Mouse (Mus musculus): ENCODE data around the gene Map3k14.
"Not testable (repeated sequence)": the region's sequence is repeated elsewhere in the genome, so short reads cannot be mapped to it uniquely, and the experiment has no call there.

The Map3k14 gene

GRCm38 (mm10) chr11:103246081-103246730 lies 21.1 kb downstream of the Map3k14 start:
- DNase-seq (ENCODE audit: low spot score): no peak

- DNase-seq (ENCODE audit: low spot score): no peak
Measured at GRCm38 (mm10) chr11:103244856-103245255, 22.4 kb downstream of the Map3k14 start.

- DNase-seq (ENCODE audit: low spot score): no peak
Measured at GRCm38 (mm10) chr11:103240740-103241139, 26.5 kb downstream of the Map3k14 start.

- no peak for DNase-seq (ENCODE audit: low spot score)
Measured at GRCm38 (mm10) chr11:103237757-103238156, 29.5 kb downstream of the Map3k14 start.

GRCm38 (mm10) chr11:103236903-103237302 lies 30.4 kb downstream of the Map3k14 start:
- no peak for DNase-seq (ENCODE audit: low spot score)

GRCm38 (mm10) chr11:103236431-103236830 lies 30.8 kb downstream of the Map3k14 start:
- DNase-seq (ENCODE audit: low spot score): no peak

- no peak for DNase-seq (ENCODE audit: low spot score)
Measured at GRCm38 (mm10) chr11:103235702-103236101, 31.6 kb downstream of the Map3k14 start.

GRCm38 (mm10) chr11:103234447-103234846 lies 32.8 kb downstream of the Map3k14 start:
- no peak for DNase-seq (ENCODE audit: low spot score)

GRCm38 (mm10) chr11:103232966-103233365 lies 34.3 kb downstream of the Map3k14 start:
- peak; percentile 45 for DNase-seq (ENCODE audit: low spot score)

- no peak for DNase-seq (ENCODE audit: low spot score)
Measured at GRCm38 (mm10) chr11:103231367-103231766, 35.9 kb downstream of the Map3k14 start.

- DNase-seq (ENCODE audit: low spot score): no peak
Measured at GRCm38 (mm10) chr11:103230626-103231025, 36.6 kb downstream of the Map3k14 start.

- no peak for DNase-seq (ENCODE audit: low spot score)
Measured at GRCm38 (mm10) chr11:103229608-103230007, 37.7 kb downstream of the Map3k14 start.

GRCm38 (mm10) chr11:103223951-103224456 lies 43.3 kb downstream of the Map3k14 start:
- no peak for DNase-seq (ENCODE audit: low spot score)

- DNase-seq (ENCODE audit: low spot score): no peak
Measured at GRCm38 (mm10) chr11:103223444-103223843, 43.8 kb downstream of the Map3k14 start.

GRCm38 (mm10) chr11:103222718-103223117 lies 44.6 kb downstream of the Map3k14 start:
- not testable (repeated sequence) for DNase-seq (ENCODE audit: low spot score)

GRCm38 (mm10) chr11:103221437-103221836 lies 45.8 kb downstream of the Map3k14 start:
- peak; percentile 66 for DNase-seq (ENCODE audit: low spot score)

- DNase-seq (ENCODE audit: low spot score): no peak
Measured at GRCm38 (mm10) chr11:103219995-103220394, 47.3 kb downstream of the Map3k14 start.

- no peak for DNase-seq (ENCODE audit: low spot score)
Measured at GRCm38 (mm10) chr11:103219259-103219658, 48.0 kb downstream of the Map3k14 start.

GRCm38 (mm10) chr11:103218517-103218901 lies 48.8 kb downstream of the Map3k14 start:
- DNase-seq (ENCODE audit: low spot score): no peak

GRCm38 (mm10) chr11:103217790-103218516 lies 49.3 kb downstream of the Map3k14 start, which contains the start of gene Spata32:
Gene Spata32, minus strand, starts transcription at chr11:103218432.
- peak; percentile 48 for DNase-seq (ENCODE audit: low spot score)

GRCm38 (mm10) chr11:103215355-103215754 lies 51.9 kb downstream of the Map3k14 start:
- DNase-seq (ENCODE audit: low spot score): no peak

- DNase-seq (ENCODE audit: low spot score): no peak
Measured at GRCm38 (mm10) chr11:103213712-103214111, 53.6 kb downstream of the Map3k14 start.

GRCm38 (mm10) chr11:103210291-103210690 lies 57.0 kb downstream of the Map3k14 start:
- no peak for DNase-seq (ENCODE audit: low spot score)
